Mouse (Mus musculus) heart, adult 10 weeks (tissue): ENCODE data around the gene Prrxl1. TPM values are rescaled to one million over a fixed set of nuclear protein-coding genes. Genes with fewer than 3 reads are reported as not detected.

Experiments
- polyA plus RNA-seq: library from polyadenylated mRNA; stranded (reverse); fragments of 350-450 nt; fragmentation: Illumina TruSeq; extraction: RNeasy Lipid Tissue Mini Kit (QIAGEN cat#74804); gene quantifications from one replicate; pipeline ENCODE4 v1.2.3, GENCODE M21; 2014; ENCODE audit warnings: low read depth, low replicate concordance

Prrxl1 gene
- not detected for polyA plus RNA-seq

DNA sequence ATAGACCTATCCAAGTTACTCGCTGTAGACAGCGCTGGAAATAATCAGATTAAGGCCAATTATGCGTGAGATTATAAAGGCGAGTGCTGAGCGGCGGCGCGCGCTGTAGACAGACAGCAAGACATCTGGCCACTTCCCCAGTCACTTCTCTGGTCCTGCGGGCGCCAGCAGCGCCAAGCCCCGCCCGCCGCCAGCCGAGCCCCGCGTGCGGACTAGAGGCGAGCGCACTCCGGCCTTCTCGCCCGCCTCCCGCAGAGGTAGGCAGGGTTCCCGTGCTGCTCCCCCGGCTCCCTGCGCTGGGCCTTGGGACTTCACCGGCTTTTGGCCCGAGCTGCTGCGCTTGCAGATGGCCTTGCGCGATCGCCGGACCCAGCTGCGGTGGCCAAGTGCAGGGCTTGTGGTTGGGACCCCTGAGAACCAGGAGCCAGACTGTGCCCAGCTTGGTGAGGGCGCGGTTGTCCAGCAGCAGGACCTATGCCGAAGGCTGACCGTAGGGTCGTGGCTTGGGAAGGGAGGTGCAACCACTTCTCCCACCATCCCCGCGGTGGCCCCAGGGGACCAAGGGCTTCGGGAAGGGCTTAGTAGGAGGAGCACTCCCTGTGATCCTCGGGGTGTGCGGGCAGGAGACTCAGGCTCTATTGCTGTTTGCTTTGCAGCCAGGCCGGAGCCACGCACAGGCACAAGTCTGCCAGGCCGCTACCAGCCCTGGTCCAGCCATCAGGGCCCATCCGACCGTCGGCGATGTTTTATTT, at the start of gene Prrxl1:
Gene Prrxl1, plus strand, starts transcription at position 118 of the 752 bp plus-strand sequence.

DNA sequence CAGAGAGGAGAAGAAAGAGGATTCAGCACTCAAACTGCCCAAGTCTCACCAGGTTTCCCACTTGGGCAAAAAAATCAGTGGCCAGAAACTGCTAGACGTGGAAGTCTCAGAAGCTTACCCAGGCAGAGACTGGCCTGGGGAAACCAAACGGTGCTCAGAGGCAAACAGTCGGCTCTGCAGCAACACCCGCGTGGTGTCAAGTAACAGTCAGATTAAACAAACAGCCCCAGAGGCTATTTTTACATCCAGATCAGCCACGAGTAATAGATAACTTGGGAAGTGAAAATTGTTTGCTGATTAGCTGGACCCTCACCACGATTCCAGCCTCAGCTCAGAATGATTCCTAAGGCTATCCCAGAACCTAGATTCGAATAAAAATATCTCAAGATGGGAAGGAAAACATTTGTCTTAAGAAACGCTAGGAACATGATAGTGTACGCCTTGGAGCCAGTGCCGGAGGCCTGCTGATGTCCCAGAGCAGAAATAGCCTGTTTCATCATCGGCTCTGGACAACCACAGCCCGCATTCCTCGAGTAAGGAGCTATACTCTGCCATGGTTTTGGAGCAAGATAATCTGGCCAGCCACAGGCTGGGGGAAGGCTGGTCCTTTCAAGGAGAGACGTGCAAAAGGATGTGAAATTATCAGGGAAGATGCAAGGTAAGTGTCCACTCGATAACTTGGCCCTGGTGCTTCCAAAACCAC, 86.1 kb downstream of the Prrxl1 start, which contains the start of gene 3425401B19Rik:
Gene 3425401B19Rik, minus strand, starts transcription at position 170 of the 703 bp plus-strand sequence.

Other genes with a start within 250 kb of the Prrxl1 start
- not detected for gene 1700024G13Rik, start 211.0 kb upstream of the Prrxl1 start, polyA plus RNA-seq
- not detected for gene Slc18a3, start 134.6 kb upstream of the Prrxl1 start, polyA plus RNA-seq
- not detected for gene Chat, start 133.4 kb upstream of the Prrxl1 start, polyA plus RNA-seq
- 4.0 TPM for gene Ercc6, start 85.9 kb upstream of the Prrxl1 start, polyA plus RNA-seq
- gene 3425401B19Rik, start 85.9 kb downstream of the Prrxl1 start, polyA plus RNA-seq: 69.6 TPM
- 1.4 TPM for gene Tmem273, start 186.6 kb downstream of the Prrxl1 start, polyA plus RNA-seq
- gene Fam170b, start 234.6 kb downstream of the Prrxl1 start, polyA plus RNA-seq: not detected